Mouse (Mus musculus): ENCODE data around the gene Scamp3. TPM values are rescaled to one million over a fixed set of nuclear protein-coding genes. Genes with fewer than 3 reads are reported as not detected.
"Not testable (repeated sequence)": the region's sequence is repeated elsewhere in the genome, so short reads cannot be mapped to it uniquely, and the experiment has no call there.

Scamp3 gene
- total and polyA plus RNA-seq, 3 experiments: 4.5 to 72.7 (median 12.5) TPM

DNA sequence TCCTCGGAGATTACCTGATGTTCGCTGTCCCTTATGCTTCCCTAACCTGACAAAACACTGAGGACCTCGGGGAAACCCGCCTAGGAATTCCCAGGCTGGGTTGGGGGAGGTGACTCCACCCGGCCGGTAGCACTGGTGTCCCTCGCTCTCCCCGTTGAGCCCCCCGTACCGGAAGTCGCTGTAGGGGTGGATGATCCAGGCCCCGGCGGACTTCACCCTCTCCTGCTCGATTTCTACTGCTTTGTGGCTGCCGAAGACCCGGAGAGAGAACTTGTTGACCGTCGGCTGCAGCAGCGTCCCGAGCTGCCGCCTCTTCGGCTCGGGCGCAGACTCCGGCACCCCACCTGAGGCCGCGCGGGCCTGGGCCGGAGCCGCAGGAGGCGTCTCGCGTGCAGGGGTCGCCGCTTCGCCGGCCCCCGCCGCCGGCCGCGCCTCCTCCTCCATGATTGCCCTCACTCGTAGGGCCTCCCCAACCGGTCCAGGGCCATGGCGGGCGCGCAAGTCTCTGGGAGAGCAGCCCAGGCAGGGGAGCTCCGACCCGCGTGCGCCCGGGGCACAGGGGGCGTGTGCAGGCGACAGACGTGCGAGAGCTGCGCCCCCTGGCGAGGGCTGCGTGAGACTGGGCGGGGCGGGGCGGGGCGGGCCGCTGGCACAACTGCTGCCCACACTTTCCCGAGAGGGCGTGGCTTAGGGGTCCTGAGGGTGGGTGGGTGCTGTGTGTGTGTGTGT is 17.5 kb upstream of the Scamp3 start, which contains the start of gene Hcn3 (continued):
- TF ChIP-seq TCF12 (IDR thresholded peaks at IDR 0.05; ENCODE audit: low read depth, low read length): peak; percentile 36; the same call in 1 of the 2 replicates
- no peak for TF ChIP-seq JUN (IDR thresholded peaks at IDR 0.05; ENCODE audit: insufficient read depth, low read depth, low read length)
- TF ChIP-seq ETS1 (conservative IDR thresholded peaks at IDR 0.05; ENCODE audit: low read depth, low read length): no peak
- peak; percentile 32; the same call in 1 of the 2 replicates for TF ChIP-seq POLR2A (IDR thresholded peaks at IDR 0.05; ENCODE audit: low read depth, low read length)
- TF ChIP-seq USF2 (conservative IDR thresholded peaks at IDR 0.05; ENCODE audit: low read depth, low read length): no peak
- TF ChIP-seq CTCF (conservative IDR thresholded peaks at IDR 0.05 in 1 of 2, IDR thresholded peaks at IDR 0.05 in 1 of 2; ENCODE audit: low read depth in 2 of 2, low read length in 2 of 2): peak in 1 of 2 experiments; percentile 72; a peak in 2 of 4 replicates
- TF ChIP-seq E2F4 (IDR thresholded peaks at IDR 0.05; ENCODE audit: insufficient replicate concordance, low read depth, low read length): no peak
- no peak for TF ChIP-seq KAT2A (IDR thresholded peaks at IDR 0.05; ENCODE audit: insufficient replicate concordance, low read length)
- no peak for TF ChIP-seq RCOR1 (conservative IDR thresholded peaks at IDR 0.05; ENCODE audit: low read depth, low read length)

- H3K4me3 ChIP-seq (replicated peaks in 1 of 3; ENCODE audit: low read depth in 2 of 3, low read length in 2 of 3, poor library complexity in 1 of 3); H3K36me3 ChIP-seq (replicated peaks in 1 of 2; ENCODE audit: control insufficient read depth in 1 of 2, insufficient read depth in 1 of 2, low read length in 1 of 2); H3K9me3 ChIP-seq (replicated peaks; ENCODE audit: low read length); H3K27me3 ChIP-seq (replicated peaks); dilution Hi-C loops (cut with MboI; ENCODE audit: extremely low pct_ligation_motif_present, extremely low pct_unique_long_range_greater_than_20kb, low sequenced_read_pairs); in situ Hi-C loops (cut with MboI; ENCODE audit: low pct_ligation_motif_present, low pct_unique_long_range_greater_than_20kb, low sequenced_read_pairs); H3K27ac ChIP-seq (ENCODE audit: insufficient read depth, low read depth); H3K9ac ChIP-seq (ENCODE audit: insufficient read depth, low read depth); H3K4me2 ChIP-seq (ENCODE audit: insufficient read depth, low read depth, poor library complexity, severe bottlenecking); DNase-seq (ENCODE audit: extremely low read depth): not testable (repeated sequence)
- peaks cover 3 to 39% of the 10 kb centered on the region in 2 experiments for H3K4me1 ChIP-seq (ENCODE audit: control insufficient read depth in 1 of 2, insufficient read depth in 2 of 2)
- TF ChIP-seq TBP (conservative IDR thresholded peaks at IDR 0.05; ENCODE audit: low read depth, low read length): peak; percentile 56; the same call in 1 of the 2 replicates
- peaks cover 13% of the 10 kb centered on the region for H3K79me2 ChIP-seq (replicated peaks; ENCODE audit: control insufficient read depth, extremely low read depth, insufficient read depth, poor library complexity, severe bottlenecking)
These were observed 16.1 kb upstream of the Scamp3 start for GRCm38 (mm10) chr3:89161207-89161606.

GRCm38 (mm10) chr3:89161786-89162185 is 15.5 kb upstream of the Scamp3 start:
- Histone ChIP-seq H3K27ac (ENCODE audit: insufficient read depth, low read depth) (no peak overlapping the region), H3K4me1 (ENCODE audit: control insufficient read depth in 1 of 2, insufficient read depth in 2 of 2) (peaks cover 4 to 45% of the 10 kb centered on the region in 2 experiments), H3K27me3 (replicated peaks) (no peaks in the 10 kb centered on the region), H3K9me3 (replicated peaks; ENCODE audit: low read length) (no peaks in the 10 kb centered on the region), H3K36me3 (replicated peaks in 1 of 2; ENCODE audit: control insufficient read depth in 1 of 2, insufficient read depth in 1 of 2, low read length in 1 of 2) (peaks cover 5 to 10% of the 10 kb centered on the region in 2 experiments), H3K9ac (ENCODE audit: insufficient read depth, low read depth) (no peak overlapping the region), H3K4me3 (replicated peaks in 1 of 3; ENCODE audit: low read depth in 2 of 3, low read length in 2 of 3, poor library complexity in 1 of 3) (no peak overlapping the region), H3K4me2 (ENCODE audit: insufficient read depth, low read depth, poor library complexity, severe bottlenecking) (no peak overlapping the region), H3K79me2 (replicated peaks; ENCODE audit: control insufficient read depth, extremely low read depth, insufficient read depth, poor library complexity, severe bottlenecking) (peaks cover 18% of the 10 kb centered on the region)
- TF ChIP-seq ELF1 (IDR thresholded peaks at IDR 0.05; ENCODE audit: low read depth, low read length) (no peak), ZNF384 (IDR thresholded peaks at IDR 0.05; ENCODE audit: low read depth, low read length) (peak; percentile 55), PAX5 (IDR thresholded peaks at IDR 0.05; ENCODE audit: low read length) (no peak), NELFE (IDR thresholded peaks at IDR 0.05; ENCODE audit: low read depth, low read length) (no peak), ZMIZ1 (IDR thresholded peaks at IDR 0.05; ENCODE audit: low read depth, low read length) (no peak)
- in situ Hi-C loops (cut with MboI; ENCODE audit: low pct_ligation_motif_present, low pct_unique_long_range_greater_than_20kb, low sequenced_read_pairs) (no loop called here), dilution Hi-C loops (cut with MboI; ENCODE audit: extremely low pct_ligation_motif_present, extremely low pct_unique_long_range_greater_than_20kb, low sequenced_read_pairs) (no loop called here)
- DNase-seq (ENCODE audit: extremely low read depth): no peak
